ENCODE assay signal across 7 mouse cellular contexts in genomic region chr13:98027641-98028204, GRCm38 (mm10).
DNase-seq lines count a peak whose midpoint lies in the region; ATAC-seq and TF ChIP-seq lines count a peak whose summit lies in the region.

No protein-coding gene starts in this region.

- peak; percentile 78 for ATAC-seq in Patski
- peak; percentile 82 for ATAC-seq in lung, embryonic 14.5 days (ENCODE audit: insufficient read depth)

- peak overlapping the region; percentile 34 for H3K4me2 ChIP-seq in lung, embryonic 14.5 days

- no peak overlapping the region for H3K9ac ChIP-seq in lung, embryonic 14.5 days

- TF ChIP-seq CTCF in Patski (IDR thresholded peaks at IDR 0.05), result no peak
- TF ChIP-seq CTCF in lung, embryonic 14.5 days (IDR thresholded peaks at IDR 0.05; ENCODE audit: low read depth), result no peak

- no peaks in the 10 kb centered on the region for H3K36me3 ChIP-seq in lung, embryonic 14.5 days (ENCODE audit: insufficient read depth)

- DNase-seq in Patski (ENCODE audit: low read depth, low spot score), result peak; percentile 92
- DNase-seq in adrenal gland, postnatal 4 days (ENCODE audit: low spot score in 2 of 2), result peak; percentile 26 to 41
- peak; percentile 57 for DNase-seq in heart, postnatal 25 days (ENCODE audit: low spot score)
- DNase-seq in lung, embryonic 14.5 days, result peak; percentile 89
- no peak for DNase-seq in left cerebral cortex, adult 11 months (ENCODE audit: low spot score)
- DNase-seq in cerebellum, adult 11 months, result no peak
- DNase-seq in left cerebral cortex, postnatal 14 days (ENCODE audit: low spot score in 2 of 2), result no peak

- no peak overlapping the region for H3K4me3 ChIP-seq in lung, embryonic 14.5 days (ENCODE audit: low read depth, low read length)

- peak overlapping the region; percentile 68 for H3K27ac ChIP-seq in lung, embryonic 14.5 days (ENCODE audit: low read depth)

- 20% methylated on average over 12 of the region's 12 CpGs for WGBS in lung, embryonic 14.5 days

- H3K27me3 ChIP-seq in Patski, result no peaks in the 10 kb centered on the region
- no peaks in the 10 kb centered on the region for H3K27me3 ChIP-seq in lung, embryonic 14.5 days (ENCODE audit: insufficient read depth, low read length)

- intact Hi-C loops in heart, postnatal 25 days (cut with DNase I), result no loop called here
- intact Hi-C loops in left cerebral cortex, postnatal 14 days (cut with DNase I), result loop anchor here (10.0 kb wide), 1 partner anchor 793 kb away; no protein-coding TSS in a partner anchor

- H3K4me1 ChIP-seq in lung, embryonic 14.5 days (ENCODE audit: insufficient read depth), result peaks cover 10% of the 10 kb centered on the region

- CTCF ChIA-PET in Patski (lab: Charles Lee), result interaction anchor here (1.2 to 3.3 kb wide), 2 partner anchors 11 to 47 kb away, joined by 3 to 14 read pairs; no protein-coding TSS in a partner anchor

- no peaks in the 10 kb centered on the region for H3K9me3 ChIP-seq in lung, embryonic 14.5 days (ENCODE audit: low read depth, low read length)

- in situ Hi-C loops in Patski (cut with MboI; ENCODE audit: low pct_unique_long_range_greater_than_20kb), result no loop called here

- POLR2A ChIA-PET in Patski (lab: Charles Lee), result interaction anchor here (1.4 kb wide), 1 partner anchor 16 kb away, joined by 3 read pairs; no protein-coding TSS in a partner anchor

Comparison
In these comparisons a context has a peak if more than half of its experiments do, and no peak if none do; other contexts are left out.
1. DNase-seq: peak in Patski (single experiment), adrenal gland, postnatal 4 days (2 of 2), heart, postnatal 25 days (single experiment) and lung, embryonic 14.5 days (single experiment); none in left cerebral cortex, adult 11 months (single experiment), cerebellum, adult 11 months (single experiment) and left cerebral cortex, postnatal 14 days (0 of 2).